Mouse (Mus musculus) CH12.LX (cell line): ENCODE results near the gene Kirrel3. TPM values are rescaled to one million over a fixed set of nuclear protein-coding genes. Genes with fewer than 3 reads are reported as not detected.

Experiments
- DNase-seq: peaks from one replicate; pipeline ENCODE4 v3.0.0-alpha.2; 2013; ENCODE audit errors: extremely low read depth
- H3K27ac ChIP-seq: 2 replicates; pipeline ENCODE4 v1.5.1; 2012; ENCODE audit warnings: low read depth, mild to moderate bottlenecking, control low read depth, moderate library complexity; ENCODE audit not compliant: insufficient read depth
- H3K27me3 ChIP-seq: replicated peaks from 2 replicates; pipeline ENCODE3; 2012; ENCODE audit warnings: inconsistent platforms
- H3K36me3 ChIP-seq, 2 experiments: replicated peaks in 1 of 2; 2 replicates each; pipeline versions ENCODE3 to v1.6.1; 2012; ENCODE audit warnings: inconsistent platforms in 1 of 2, low read length in 1 of 2, mild to moderate bottlenecking in 1 of 2, mixed read lengths in 1 of 2, moderate library complexity in 1 of 2; ENCODE audit not compliant: control insufficient read depth in 1 of 2, insufficient read depth in 1 of 2
- H3K4me1 ChIP-seq, 2 experiments: 2 replicates each; pipeline ENCODE4 v1.6.1; 2012; ENCODE audit warnings: inconsistent platforms in 1 of 2, moderate library complexity in 1 of 2; ENCODE audit not compliant: insufficient read depth in 2 of 2, control insufficient read depth in 1 of 2
- H3K4me2 ChIP-seq: 2 replicates; pipeline ENCODE4 v1.6.1; 2012; ENCODE audit warnings: low read depth, mild to moderate bottlenecking, control low read depth; ENCODE audit not compliant: poor library complexity, insufficient read depth, severe bottlenecking
- H3K4me3 ChIP-seq, 3 experiments: fragments of 150-350 bp in 1 of 3; sonication (generic) in 1 of 3; replicated peaks in 1 of 3; 2 replicates each; pipeline versions ENCODE3 to v1.5.1; 2011 to 2012; ENCODE audit warnings: low read depth in 2 of 3, low read length in 2 of 3, mild to moderate bottlenecking in 2 of 3, moderate library complexity in 2 of 3, control low read depth in 1 of 3, improper control_type of control experiment in 1 of 3, inconsistent platforms in 1 of 3, mixed read lengths in 1 of 3; ENCODE audit not compliant: poor library complexity in 1 of 3
- H3K79me2 ChIP-seq: replicated peaks from 2 replicates; pipeline ENCODE4 v1.6.1; 2012; ENCODE audit warnings: mild to moderate bottlenecking, moderate library complexity; ENCODE audit not compliant: control insufficient read depth, poor library complexity, insufficient read depth, severe bottlenecking; ENCODE audit errors: extremely low read depth
- H3K9ac ChIP-seq: 2 replicates; pipeline ENCODE4 v1.6.1; 2012; ENCODE audit warnings: low read depth, mild to moderate bottlenecking, control low read depth, moderate library complexity; ENCODE audit not compliant: insufficient read depth
- H3K9me3 ChIP-seq: replicated peaks from 2 replicates; pipeline ENCODE3; 2012; ENCODE audit warnings: low read length, inconsistent platforms, mixed read lengths
- CHD2 ChIP-seq: IDR thresholded peaks from 2 replicates; pipeline ENCODE4 v1.6.1; 2011; ENCODE audit warnings: low read length, improper control_type of control experiment
- CTCF ChIP-seq, 2 experiments: IDR thresholded peaks in 1 of 2; conservative IDR thresholded peaks in 1 of 2; 2 replicates each; pipeline ENCODE4 v1.5.1; 2011 to 2012; ENCODE audit warnings: low read depth in 2 of 2, low read length in 2 of 2, improper control_type of control experiment in 1 of 2, inconsistent platforms in 1 of 2, mild to moderate bottlenecking in 1 of 2, moderate library complexity in 1 of 2
- ELF1 ChIP-seq: IDR thresholded peaks from 2 replicates; pipeline ENCODE4 v1.6.1; 2014; ENCODE audit warnings: low read depth, mild to moderate bottlenecking, inconsistent platforms, low read length, improper control_type of control experiment
- ETS1 ChIP-seq: conservative IDR thresholded peaks from 2 replicates; pipeline ENCODE4 v1.6.1; 2012; ENCODE audit warnings: low read depth, mild to moderate bottlenecking, inconsistent platforms, low read length, improper control_type of control experiment, moderate library complexity
- JUN ChIP-seq: IDR thresholded peaks from 2 replicates; pipeline ENCODE4 v1.6.1; 2011; ENCODE audit warnings: low read depth, mild to moderate bottlenecking, low read length, improper control_type of control experiment, moderate library complexity; ENCODE audit not compliant: insufficient read depth
- JUND ChIP-seq: conservative IDR thresholded peaks from 2 replicates; pipeline ENCODE4 v1.6.1; 2011; ENCODE audit warnings: low read depth, low read length, improper control_type of control experiment
- MAFK ChIP-seq: IDR thresholded peaks from 2 replicates; pipeline ENCODE4 v1.6.1; 2011; ENCODE audit warnings: low read length, improper control_type of control experiment; ENCODE audit not compliant: insufficient replicate concordance
- MAZ ChIP-seq: IDR thresholded peaks from 2 replicates; pipeline ENCODE4 v1.6.1; 2012; ENCODE audit warnings: low read depth, mild to moderate bottlenecking, inconsistent platforms, low read length, improper control_type of control experiment, moderate library complexity
- MEF2A ChIP-seq: IDR thresholded peaks from 2 replicates; pipeline ENCODE4 v1.6.1; 2014; ENCODE audit warnings: low read depth, mild to moderate bottlenecking, inconsistent platforms, low read length, improper control_type of control experiment, borderline replicate concordance
- MXI1 ChIP-seq: IDR thresholded peaks from 2 replicates; pipeline ENCODE4 v1.6.1; 2011; ENCODE audit warnings: mild to moderate bottlenecking, low read depth, low read length, improper control_type of control experiment
- NELFE ChIP-seq: IDR thresholded peaks from 2 replicates; pipeline ENCODE4 v1.6.1; 2011; ENCODE audit warnings: low read depth, low read length, improper control_type of control experiment
- RAD21 ChIP-seq: IDR thresholded peaks from 2 replicates; pipeline ENCODE4 v1.6.1; 2011; ENCODE audit warnings: low read depth, mild to moderate bottlenecking, low read length, improper control_type of control experiment, moderate library complexity
- SIN3A ChIP-seq: IDR thresholded peaks from 2 replicates; pipeline ENCODE4 v1.6.1; 2012; ENCODE audit warnings: low read length, improper control_type of control experiment, inconsistent platforms
- SMC3 ChIP-seq: IDR thresholded peaks from 2 replicates; pipeline ENCODE4 v1.6.1; 2011; ENCODE audit warnings: low read depth, low read length, improper control_type of control experiment
- TBP ChIP-seq: conservative IDR thresholded peaks from 2 replicates; pipeline ENCODE4 v1.6.1; 2011; ENCODE audit warnings: low read depth, low read length, improper control_type of control experiment
- ZC3H11A ChIP-seq: IDR thresholded peaks from 2 replicates; pipeline ENCODE4 v1.6.1; 2012; ENCODE audit warnings: low read depth, mild to moderate bottlenecking, inconsistent platforms, low read length, improper control_type of control experiment
- ZKSCAN1 ChIP-seq: IDR thresholded peaks from 2 replicates; pipeline ENCODE4 v1.6.1; 2012; ENCODE audit warnings: low read depth, inconsistent platforms, low read length, improper control_type of control experiment, borderline replicate concordance
- dilution Hi-C: fragments of 300-500 bp; cut with MboI; formaldehyde crosslinking; loops from 2 replicates; pipeline ENCODE4 v1.14.3; 2020; ENCODE audit warnings: low sequenced_read_pairs; ENCODE audit not compliant: extremely low pct_unique_long_range_greater_than_20kb, extremely low pct_ligation_motif_present
- in situ Hi-C: fragments of 300-500 bp; cut with MboI; formaldehyde crosslinking; loops from 3 replicates; pipeline ENCODE4 v1.14.3; 2019; ENCODE audit warnings: low sequenced_read_pairs, low pct_ligation_motif_present, low pct_unique_long_range_greater_than_20kb, mixed read lengths
- polyA plus RNA-seq: library from polyadenylated mRNA; unstranded; fragments of >175 nt; gene quantifications from 2 replicates; pipeline ENCODE4 v1.2.1, GENCODE M21; 2012; ENCODE audit warnings: low read depth; ENCODE audit not compliant: insufficient read length
- total RNA-seq, 2 experiments: library from RNA; depleted of rRNA; stranded (reverse); fragments of 300-350 nt in 1 of 2; fragments of >200 nt in 1 of 2; gene quantifications; 2 replicates each; pipeline ENCODE4 v1.2.3; 2012 to 2014

The Kirrel3 gene
- total and polyA plus RNA-seq, 3 experiments = not detected

DNA sequence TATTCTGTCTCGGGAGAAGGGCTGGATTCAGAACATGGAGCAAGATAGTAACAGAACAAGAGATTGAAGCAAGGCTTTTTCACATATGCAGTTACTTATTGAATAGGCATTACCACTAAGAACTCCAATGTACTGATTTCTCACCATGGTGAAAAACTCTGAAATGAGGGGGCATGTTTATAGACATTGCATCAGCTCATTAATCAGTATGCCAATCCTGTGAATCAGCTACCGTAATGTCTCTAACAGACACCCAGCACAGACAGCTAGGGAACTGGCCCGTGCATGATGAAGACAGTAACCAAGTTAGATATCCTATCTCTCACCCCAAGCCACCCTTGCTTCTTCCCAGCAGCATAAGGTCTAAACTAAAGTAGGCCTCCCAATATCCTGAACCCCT is 492.5 kb downstream of the Kirrel3 start:
- TF ChIP-seq CHD2 (no peak), MAZ (no peak), TBP (no peak), MXI1 (no peak)
- Histone ChIP-seq H3K9ac (no peak overlapping the region), H3K4me3 (no peak overlapping the region), H3K27ac (no peak overlapping the region), H3K79me2 (no peaks in the 10 kb centered on the region), H3K4me2 (no peak overlapping the region), H3K9me3 (peaks cover 8% of the 10 kb centered on the region), H3K4me1 (no peaks in the 10 kb centered on the region), H3K36me3 (no peaks in the 10 kb centered on the region), H3K27me3 (peaks cover 7% of the 10 kb centered on the region)
- no peak for DNase-seq
- dilution Hi-C loops = no loop called here
- in situ Hi-C loops = no loop called here

DNA sequence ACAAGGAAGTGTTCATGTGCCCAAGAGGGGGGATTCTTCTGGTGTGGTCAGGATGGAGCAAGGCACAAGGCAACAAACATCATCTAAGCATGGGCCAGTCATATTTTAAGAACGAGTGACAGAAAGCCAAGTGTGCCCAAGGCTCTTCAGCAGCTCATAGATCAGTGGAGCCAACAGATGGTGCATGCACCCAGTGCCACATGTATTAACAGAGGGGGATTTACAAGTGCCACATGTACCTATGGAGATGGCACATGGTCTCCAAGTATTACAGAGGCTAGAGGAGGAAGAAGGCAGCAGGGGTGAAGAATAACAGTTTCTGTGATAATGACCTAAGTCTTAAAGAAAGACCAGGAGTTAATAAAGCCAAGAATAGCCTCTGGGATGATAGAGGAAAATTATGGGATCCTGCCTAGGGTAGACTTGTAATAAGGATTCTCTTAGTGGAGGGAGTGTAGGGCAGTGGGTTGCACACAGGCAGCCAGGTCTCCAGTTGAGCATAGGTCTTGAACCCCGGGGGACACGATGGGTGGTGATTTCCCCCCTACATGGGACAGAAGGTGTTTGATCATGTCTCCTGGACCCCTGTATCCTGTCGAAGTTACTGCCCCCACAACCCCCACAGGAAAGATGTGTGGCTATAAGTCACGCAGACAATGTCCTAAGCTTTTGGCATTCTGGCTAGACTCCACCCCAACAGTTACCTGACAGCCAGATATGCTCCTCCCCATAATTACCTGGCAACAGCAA is 495.0 kb downstream of the Kirrel3 start:
- TF ChIP-seq JUND (no peak), MAFK (no peak), RAD21 (no peak), ELF1 (no peak), NELFE (no peak), SIN3A (no peak)

DNA sequence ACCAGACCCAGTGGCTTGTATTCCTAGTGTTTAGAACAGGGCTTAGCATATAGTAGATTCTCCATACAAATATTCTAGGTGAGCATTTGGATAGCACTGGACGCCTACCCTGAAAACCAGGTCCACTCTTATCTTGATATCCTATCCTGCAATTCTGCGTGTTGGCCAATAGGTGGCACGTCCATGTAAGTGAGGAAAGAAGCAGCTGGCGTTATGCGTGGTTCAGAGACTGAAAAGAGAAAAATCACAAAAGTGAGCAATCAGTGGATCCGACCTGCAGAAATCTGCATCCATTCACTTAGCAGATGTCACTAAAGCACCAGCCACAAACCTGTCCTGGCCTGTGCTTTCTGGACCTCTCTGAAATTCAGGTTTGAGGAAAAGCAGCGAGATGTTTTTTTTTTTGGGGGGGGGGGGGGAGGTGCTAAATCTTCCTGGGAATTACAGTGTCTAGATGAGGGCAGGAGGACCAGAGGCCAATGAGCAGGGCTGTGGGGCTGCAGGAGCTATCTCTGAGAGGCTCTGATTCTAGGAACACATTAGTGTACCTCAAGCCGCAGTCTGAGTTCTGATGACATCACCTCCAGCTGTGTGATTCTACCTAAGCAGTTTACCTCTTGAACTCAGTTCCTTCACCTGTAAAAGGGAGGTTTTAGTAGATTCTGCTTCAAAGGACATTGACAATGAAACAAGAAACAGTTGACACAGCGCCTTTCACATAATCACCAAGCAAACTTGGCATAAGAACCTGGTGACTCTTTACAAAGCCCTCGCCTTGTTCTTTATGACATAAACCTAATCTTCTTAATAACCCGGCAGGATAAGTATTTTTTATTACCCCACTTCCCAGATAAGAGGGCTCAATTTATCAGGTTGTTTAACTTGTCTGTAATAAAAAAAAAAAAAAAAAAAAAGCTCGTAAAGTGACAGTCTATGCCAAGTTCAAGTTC is 498.1 kb downstream of the Kirrel3 start:
- DNase-seq = peak; percentile 53
- in situ Hi-C loops = no loop called here

More for the DNA sequence above, 495.0 kb downstream of the Kirrel3 start:
- Histone ChIP-seq H3K79me2 (no peaks in the 10 kb centered on the region), H3K27me3 (peaks cover 5% of the 10 kb centered on the region), H3K9ac (no peak overlapping the region), H3K4me3 (no peak overlapping the region), H3K27ac (no peak overlapping the region), H3K36me3 (no peaks in the 10 kb centered on the region), H3K9me3 (peaks cover 8% of the 10 kb centered on the region), H3K4me1 (peaks cover 1 to 10% of the 10 kb centered on the region in 2 experiments), H3K4me2 (no peak overlapping the region)
- DNase-seq = no peak
- dilution Hi-C loops (no loop called here), in situ Hi-C loops (no loop called here)

More for the DNA sequence above, 498.1 kb downstream of the Kirrel3 start:
- Histone ChIP-seq H3K4me2 (peak overlapping the region; percentile 69), H3K9ac (no peak overlapping the region), H3K4me3 (no peak overlapping the region), H3K79me2 (no peaks in the 10 kb centered on the region), H3K36me3 (no peaks in the 10 kb centered on the region)
- TF ChIP-seq ELF1 (0 out of 2 replicates have a peak, but pooled peaks have one; percentile 23), JUN (no peak), ZC3H11A (no peak), ETS1 (no peak), MEF2A (0 out of 2 replicates have a peak, but pooled peaks have one; percentile 14), MAZ (no peak), ZKSCAN1 (no peak), RAD21 (peak; percentile 67), SMC3 (peak; percentile 79), CTCF (conservative IDR thresholded peaks at IDR 0.05 in 1 of 2, IDR thresholded peaks at IDR 0.05 in 1 of 2; ENCODE audit: low read depth in 2 of 2, low read length in 2 of 2) (peak; percentile 68 to 81)
- TF ChIP-seq, all 38 proteins: peak for 5
- Histone ChIP-seq H3K27ac (no peak overlapping the region), H3K9me3 (peaks cover 8% of the 10 kb centered on the region), H3K27me3 (peaks cover 2% of the 10 kb centered on the region), H3K4me1 (peaks cover 24 to 40% of the 10 kb centered on the region in 2 experiments)
- dilution Hi-C loops = no loop called here
